Mouse (Mus musculus): ENCODE data around the gene Thoc3. TPM values are rescaled to one million over a fixed set of nuclear protein-coding genes. Genes with fewer than 3 reads are reported as not detected.

The Thoc3 gene
- polyA plus RNA-seq (2015; fragmentation: Illumina TruSeq; extraction: RNeasy Lipid Tissue Mini Kit (QIAGEN cat#74804); ENCODE audit: insufficient read depth, low read depth, low replicate concordance) = 3.7 TPM

GRCm38 (mm10) chr13:54468098-54469011 lies at the start of gene Thoc3:
TSS of gene Thoc3 (minus strand) at chr13:54468849.

GRCm38 (mm10) chr13:54503604-54504521 lies 35.2 kb upstream of the Thoc3 start, which contains the start of gene Simc1:
TSS of gene Simc1 (plus strand) at chr13:54503779.

Other genes starting within 250 kb of the Thoc3 start
- gene Cplx2, start 97.5 kb downstream of the Thoc3 start, polyA plus RNA-seq (2015; fragmentation: Illumina TruSeq; extraction: RNeasy Lipid Tissue Mini Kit (QIAGEN cat#74804); ENCODE audit: insufficient read depth, low read depth, low replicate concordance) = 9.3 TPM
- 4.4 TPM for gene Simc1, start 34.9 kb upstream of the Thoc3 start, polyA plus RNA-seq (2015; fragmentation: Illumina TruSeq; extraction: RNeasy Lipid Tissue Mini Kit (QIAGEN cat#74804); ENCODE audit: insufficient read depth, low read depth, low replicate concordance)
- 37.9 TPM for gene 4833439L19Rik, start 96.6 kb upstream of the Thoc3 start, polyA plus RNA-seq (2015; fragmentation: Illumina TruSeq; extraction: RNeasy Lipid Tissue Mini Kit (QIAGEN cat#74804); ENCODE audit: insufficient read depth, low read depth, low replicate concordance)
- 3.4 TPM for gene Arl10, start 106.2 kb upstream of the Thoc3 start, polyA plus RNA-seq (2015; fragmentation: Illumina TruSeq; extraction: RNeasy Lipid Tissue Mini Kit (QIAGEN cat#74804); ENCODE audit: insufficient read depth, low read depth, low replicate concordance)
- gene Nop16, start 121.2 kb upstream of the Thoc3 start, polyA plus RNA-seq (2015; fragmentation: Illumina TruSeq; extraction: RNeasy Lipid Tissue Mini Kit (QIAGEN cat#74804); ENCODE audit: insufficient read depth, low read depth, low replicate concordance) = 5.5 TPM
- 34.5 TPM for gene Higd2a, start 121.4 kb upstream of the Thoc3 start, polyA plus RNA-seq (2015; fragmentation: Illumina TruSeq; extraction: RNeasy Lipid Tissue Mini Kit (QIAGEN cat#74804); ENCODE audit: insufficient read depth, low read depth, low replicate concordance)
- 19.5 TPM for gene Cltb, start 142.5 kb upstream of the Thoc3 start, polyA plus RNA-seq (2015; fragmentation: Illumina TruSeq; extraction: RNeasy Lipid Tissue Mini Kit (QIAGEN cat#74804); ENCODE audit: insufficient read depth, low read depth, low replicate concordance)
- 5.7 TPM for gene Faf2, start 152.9 kb upstream of the Thoc3 start, polyA plus RNA-seq (2015; fragmentation: Illumina TruSeq; extraction: RNeasy Lipid Tissue Mini Kit (QIAGEN cat#74804); ENCODE audit: insufficient read depth, low read depth, low replicate concordance)
- gene Rnf44, start 225.1 kb upstream of the Thoc3 start, polyA plus RNA-seq (2015; fragmentation: Illumina TruSeq; extraction: RNeasy Lipid Tissue Mini Kit (QIAGEN cat#74804); ENCODE audit: insufficient read depth, low read depth, low replicate concordance) = 17.5 TPM
- 1.3 TPM for gene Cdhr2, start 232.6 kb upstream of the Thoc3 start, polyA plus RNA-seq (2015; fragmentation: Illumina TruSeq; extraction: RNeasy Lipid Tissue Mini Kit (QIAGEN cat#74804); ENCODE audit: insufficient read depth, low read depth, low replicate concordance)